Mouse (Mus musculus) left cerebral cortex, postnatal 10 days (tissue): ENCODE measurements around the gene C8g. TPM values are rescaled to one million over a fixed set of nuclear protein-coding genes. Genes with fewer than 3 reads are reported as not detected.

Experiments
- DNase-seq, 2 experiments: peaks; one replicate each; pipeline ENCODE4 v3.0.0; 2021 to 2022; ENCODE audit warnings: low spot score in 2 of 2, mixed read lengths in 1 of 2; ENCODE audit errors: extremely low spot score in 1 of 2
- intact Hi-C: fragments of 180-260 bp; cut with DNase I; formaldehyde crosslinking; loops from one replicate; pipeline ENCODE4 v1.15.1; 2025
- total RNA-seq, 2 experiments: library from RNA; stranded (reverse); gene quantifications; 2 replicates each; pipeline ENCODE4 v1.2.3; 2021

C8g gene
- total RNA-seq: 1 to 10 TPM; 1.2 to 2.3 TPM

GRCm38 (mm10) chr2:25501593-25502486 is at the start of gene C8g:
Gene C8g, minus strand, starts transcription at chr2:25501719.
- peak in 1 of 2 experiments; percentile 62 for DNase-seq
- intact Hi-C loops: no loop called here

GRCm38 (mm10) chr2:25551186-25551585 is 49.7 kb upstream of the C8g start:
- DNase-seq: peak in 1 of 2 experiments; percentile 51
- intact Hi-C loops: loop anchor here (5.0 kb wide), 1 partner anchor 124 kb away; the partner anchor contains the start of gene Abca2

- intact Hi-C loops: no loop called here
Measured at GRCm38 (mm10) chr2:25549021-25549991, 47.8 kb upstream of the C8g start.

GRCm38 (mm10) chr2:25546811-25547491 is 45.4 kb upstream of the C8g start, which contains the start of gene Traf2:
Gene Traf2, minus strand, starts transcription at chr2:25546940.
- intact Hi-C loops: no loop called here
- DNase-seq: peak; percentile 99

More at GRCm38 (mm10) chr2:25549021-25549991, 47.8 kb upstream of the C8g start:
- no peak for DNase-seq

- peak in 1 of 2 experiments; percentile 20 for DNase-seq
- intact Hi-C loops: no loop called here
Measured at GRCm38 (mm10) chr2:25545996-25546810, 44.7 kb upstream of the C8g start.

GRCm38 (mm10) chr2:25541644-25542367 is 40.3 kb upstream of the C8g start:
- DNase-seq: no peak
- intact Hi-C loops: no loop called here

- intact Hi-C loops: no loop called here
- no peak for DNase-seq
Measured at GRCm38 (mm10) chr2:25540541-25540948, 39.0 kb upstream of the C8g start.

GRCm38 (mm10) chr2:25536531-25536930 is 35.0 kb upstream of the C8g start:
- DNase-seq: no peak
- intact Hi-C loops: no loop called here

GRCm38 (mm10) chr2:25534866-25535182 is 33.3 kb upstream of the C8g start:
- intact Hi-C loops: no loop called here
- DNase-seq: no peak

- intact Hi-C loops: no loop called here
- DNase-seq: peak; percentile 13 to 54
Measured at GRCm38 (mm10) chr2:25534178-25534865, 32.8 kb upstream of the C8g start.

GRCm38 (mm10) chr2:25533707-25534106 is 32.2 kb upstream of the C8g start:
- intact Hi-C loops: no loop called here
- DNase-seq: no peak

GRCm38 (mm10) chr2:25526510-25527302 is 25.2 kb upstream of the C8g start:
- intact Hi-C loops: no loop called here
- DNase-seq: no peak

GRCm38 (mm10) chr2:25509912-25510311 is 8.4 kb upstream of the C8g start:
- no peak for DNase-seq
- intact Hi-C loops: no loop called here

GRCm38 (mm10) chr2:25506964-25507363 is 5.4 kb upstream of the C8g start:
- no peak for DNase-seq
- intact Hi-C loops: loop anchor here (2.0 kb wide), 1 partner anchor 46 kb away; no protein-coding TSS in a partner anchor

GRCm38 (mm10) chr2:25505860-25506259 is 4.3 kb upstream of the C8g start:
- intact Hi-C loops: loop anchor here (2.0 kb wide), 1 partner anchor 47 kb away; no protein-coding TSS in a partner anchor

GRCm38 (mm10) chr2:25505000-25505399 is 3.5 kb upstream of the C8g start:
- intact Hi-C loops: no loop called here

More at GRCm38 (mm10) chr2:25505860-25506259, 4.3 kb upstream of the C8g start:
- DNase-seq: no peak

More at GRCm38 (mm10) chr2:25505000-25505399, 3.5 kb upstream of the C8g start:
- no peak for DNase-seq
